In genomic region chr2:145248185-145248584, GRCm38 (mm10) we compare ENCODE assay signal across 31 mouse cellular contexts.
A peak's percentile ranks its signal among the peaks of the same experiment; 100 is the strongest.
DNase-seq lines count a peak whose midpoint lies in the region; ATAC-seq and TF ChIP-seq lines count a peak whose summit lies in the region.
"Had no signal": no experiment of that assay in that cellular context is flagged by ENCODE, and none has a peak within 500 bp of the region (broad histone marks: within the 10 kb centered on the region; RNA-seq: fewer than 3 reads in every experiment).

No protein-coding gene starts in this region.

- DNase-seq in adrenal gland, adult 2 months: peak; percentile 22
- DNase-seq in adrenal gland, adult 8-10 months: no peak
- peak; percentile 39 for DNase-seq in hindbrain, postnatal 0 days (ENCODE audit: low spot score)
- no peak for DNase-seq in neural tube, embryonic 10.5 days (ENCODE audit: extremely low spot score, low spot score)
- no peak for DNase-seq in heart, adult 8-10 months (ENCODE audit: low spot score)
- DNase-seq: cerebellum, adult 2 months; cerebellum, postnatal 14 days; gastrocnemius, postnatal 25 days; heart, adult 18-20 months; heart, postnatal 10 days; kidney, adult 2 months; kidney, postnatal 36 days; layer of hippocampus, postnatal 36 days; retina, postnatal 1 day; right cerebral cortex, postnatal 14 days; thymus, postnatal 14 days had no signal

- no peak overlapping the region for H3K4me3 ChIP-seq in hindbrain, postnatal 0 days (ENCODE audit: low read length)
- H3K4me3 ChIP-seq in hindbrain, embryonic 12.5 days: no peak overlapping the region
- no peak overlapping the region for H3K4me3 ChIP-seq in neural tube, embryonic 15.5 days (replicated peaks)
- H3K4me3 ChIP-seq: embryonic facial prominence, embryonic 10.5 days; embryonic facial prominence, embryonic 15.5 days; heart, embryonic 13.5 days; intestine, embryonic 15.5 days; lung, embryonic 15.5 days; midbrain, embryonic 10.5 days; myocyte; neural tube, embryonic 13.5 days had no signal

- no peaks in the 10 kb centered on the region for H3K36me3 ChIP-seq in hindbrain, postnatal 0 days (ENCODE audit: insufficient read depth, low read length)
- H3K36me3 ChIP-seq in hindbrain, embryonic 12.5 days: no peaks in the 10 kb centered on the region
- no peaks in the 10 kb centered on the region for H3K36me3 ChIP-seq in neural tube, embryonic 15.5 days
- H3K36me3 ChIP-seq: embryonic facial prominence, embryonic 10.5 days; embryonic facial prominence, embryonic 15.5 days; G1E; heart, embryonic 13.5 days; intestine, embryonic 15.5 days; lung, embryonic 15.5 days; midbrain, embryonic 10.5 days; neural tube, embryonic 13.5 days had no signal

- H3K4me1 ChIP-seq in hindbrain, postnatal 0 days (ENCODE audit: insufficient read depth, low read length): no peaks in the 10 kb centered on the region
- H3K4me1 ChIP-seq in hindbrain, embryonic 12.5 days: no peaks in the 10 kb centered on the region
- no peaks in the 10 kb centered on the region for H3K4me1 ChIP-seq in neural tube, embryonic 15.5 days
- H3K4me1 ChIP-seq: embryonic facial prominence, embryonic 10.5 days; embryonic facial prominence, embryonic 15.5 days; heart, embryonic 13.5 days; intestine, embryonic 15.5 days; lung, embryonic 15.5 days; midbrain, embryonic 10.5 days; neural tube, embryonic 13.5 days had no signal

- no peak overlapping the region for H3K4me2 ChIP-seq in hindbrain, postnatal 0 days (ENCODE audit: low read depth, low read length)
- no peak overlapping the region for H3K4me2 ChIP-seq in hindbrain, embryonic 12.5 days (replicated peaks)
- H3K4me2 ChIP-seq in neural tube, embryonic 15.5 days: no peak overlapping the region
- H3K4me2 ChIP-seq: embryonic facial prominence, embryonic 15.5 days; heart, embryonic 13.5 days; intestine, embryonic 15.5 days; liver, embryonic 11.5 days; lung, embryonic 15.5 days; neural tube, embryonic 13.5 days had no signal

- H3K9me3 ChIP-seq in hindbrain, postnatal 0 days (ENCODE audit: low read length): no peaks in the 10 kb centered on the region
- no peaks in the 10 kb centered on the region for H3K9me3 ChIP-seq in hindbrain, embryonic 12.5 days (replicated peaks)
- H3K9me3 ChIP-seq in neural tube, embryonic 15.5 days (replicated peaks): no peaks in the 10 kb centered on the region
- H3K9me3 ChIP-seq: embryonic facial prominence, embryonic 10.5 days; embryonic facial prominence, embryonic 15.5 days; heart, embryonic 13.5 days; intestine, embryonic 15.5 days; lung, embryonic 15.5 days; midbrain, embryonic 10.5 days; neural tube, embryonic 13.5 days had no signal

- H3K27me3 ChIP-seq in hindbrain, postnatal 0 days (ENCODE audit: insufficient read depth, low read length): no peaks in the 10 kb centered on the region
- no peaks in the 10 kb centered on the region for H3K27me3 ChIP-seq in hindbrain, embryonic 12.5 days
- H3K27me3 ChIP-seq in neural tube, embryonic 15.5 days (replicated peaks): no peaks in the 10 kb centered on the region
- H3K27me3 ChIP-seq: embryonic facial prominence, embryonic 15.5 days; heart, embryonic 13.5 days; intestine, embryonic 15.5 days; lung, embryonic 15.5 days; neural tube, embryonic 13.5 days had no signal

- no peak overlapping the region for H3K9ac ChIP-seq in hindbrain, postnatal 0 days (replicated peaks; ENCODE audit: low read length)
- H3K9ac ChIP-seq in hindbrain, embryonic 12.5 days: no peak overlapping the region
- no peak overlapping the region for H3K9ac ChIP-seq in neural tube, embryonic 15.5 days (replicated peaks)
- H3K9ac ChIP-seq: embryonic facial prominence, embryonic 15.5 days; heart, embryonic 13.5 days; intestine, embryonic 15.5 days; lung, embryonic 15.5 days; neural tube, embryonic 13.5 days had no signal

- no peak for TF ChIP-seq CTCF in hindbrain, postnatal 0 days (IDR thresholded peaks at IDR 0.05; ENCODE audit: low read depth)

- no peak overlapping the region for H3K27ac ChIP-seq in hindbrain, postnatal 0 days
- no peak overlapping the region for H3K27ac ChIP-seq in hindbrain, embryonic 12.5 days
- H3K27ac ChIP-seq in neural tube, embryonic 15.5 days (replicated peaks): no peak overlapping the region
- H3K27ac ChIP-seq: embryonic facial prominence, embryonic 10.5 days; embryonic facial prominence, embryonic 15.5 days; heart, embryonic 13.5 days; intestine, embryonic 15.5 days; lung, embryonic 15.5 days; midbrain, embryonic 10.5 days; neural tube, embryonic 13.5 days had no signal

- 54% methylated on average over 3 of the region's 3 CpGs for WGBS in hindbrain, postnatal 0 days
- WGBS in hindbrain, embryonic 12.5 days: 81% methylated on average over 3 of the region's 3 CpGs
- WGBS in neural tube, embryonic 15.5 days: 74% methylated on average over 3 of the region's 3 CpGs

- peak; percentile 21; the same call in 1 of the 2 replicates for ATAC-seq in hindbrain, postnatal 0 days
- no peak for ATAC-seq in hindbrain, embryonic 12.5 days (ENCODE audit: low FRiP score)
- ATAC-seq in neural tube, embryonic 15.5 days (ENCODE audit: low FRiP score): peak; percentile 69
- no peak for ATAC-seq in granulocyte monocyte progenitor cell, adult 5-6 weeks (replicated peaks; ENCODE audit: poor library complexity, severe bottlenecking)
- ATAC-seq: forebrain, embryonic 14.5 days; intestine, embryonic 15.5 days; midbrain, embryonic 16.5 days had no signal

Comparison
In these comparisons a context has a peak if more than half of its experiments do, and no peak if none do; other contexts are left out.
1. DNase-seq: peak in adrenal gland, adult 2 months (single experiment) and hindbrain, postnatal 0 days (single experiment); none in adrenal gland, adult 8-10 months (single experiment), neural tube, embryonic 10.5 days (single experiment) and heart, adult 8-10 months (single experiment).
2. ATAC-seq: peak in hindbrain, postnatal 0 days (single experiment) and neural tube, embryonic 15.5 days (single experiment); none in hindbrain, embryonic 12.5 days (single experiment) and granulocyte monocyte progenitor cell, adult 5-6 weeks (single experiment).